Mouse (Mus musculus) cerebellum, adult 2 months (tissue): Measurements from ENCODE around the gene Asf1b. TPM values are rescaled to one million over a fixed set of nuclear protein-coding genes. Genes with fewer than 3 reads are reported as not detected.
A peak's percentile ranks its signal among the peaks of the same experiment; 100 is the strongest.
"Not testable (repeated sequence)": the region's sequence is repeated elsewhere in the genome, so short reads cannot be mapped to it uniquely, and the experiment has no call there.

Experiments used
- DNase-seq, 2 experiments: peaks; one replicate each; pipeline ENCODE4 v3.0.0; 2021
- H3K27ac ChIP-seq: fragments of 200-500 bp; 2 replicates; pipeline ENCODE4 v1.5.1; 2012; ENCODE audit warnings: low read length, control low read depth, inconsistent platforms; ENCODE audit not compliant: insufficient read depth
- H3K27me3 ChIP-seq: fragments of 200-500 bp; 2 replicates; pipeline ENCODE4 v1.6.1; 2012; ENCODE audit warnings: inconsistent platforms, mild to moderate bottlenecking, low read length, moderate library complexity; ENCODE audit not compliant: control insufficient read depth, insufficient read depth
- H3K4me1 ChIP-seq: fragments of 200-500 bp; 2 replicates; pipeline ENCODE4 v1.6.1; 2011; ENCODE audit warnings: low read length; ENCODE audit not compliant: control insufficient read depth, insufficient read depth
- H3K4me3 ChIP-seq: fragments of 200-500 bp; replicated peaks from 2 replicates; pipeline ENCODE3; 2011; ENCODE audit warnings: mild to moderate bottlenecking, low read depth, low read length, control low read depth; ENCODE audit not compliant: insufficient read depth
- CTCF ChIP-seq: fragments of 200-500 bp; IDR thresholded peaks from 2 replicates; pipeline ENCODE4 v1.5.1; 2011; ENCODE audit warnings: low read depth, mild to moderate bottlenecking, control low read depth, low read length, moderate library complexity, borderline replicate concordance; ENCODE audit not compliant: insufficient read depth
- POLR2A ChIP-seq: fragments of 200-500 bp; IDR thresholded peaks from 2 replicates; pipeline ENCODE4 v1.6.1; 2011; ENCODE audit warnings: low read length, control low read depth, borderline replicate concordance; ENCODE audit not compliant: insufficient read depth
- WGBS: fragments of 180-500 bp; shearing (Covaris S2); methylation state at CpG from one replicate; pipeline ENCODE4 v1.1.7; 2018; 5-methylcytosine and 5-hydroxymethylcytosine counted together
- polyA plus RNA-seq: library from polyadenylated mRNA; depleted of rRNA; stranded (reverse); fragments of >200 nt; gene quantifications from 2 replicates; pipeline ENCODE4 v1.2.3, GENCODE M21; 2012

Asf1b gene
- polyA plus RNA-seq, 1 experiment, result 2.5 TPM

- under 1% methylated on average over 30 of the region's 30 CpGs for WGBS
- H3K27me3 ChIP-seq, result no peaks in the 10 kb centered on the region
Measured at GRCm38 (mm10) chr8:84004533-84005201, 49.4 kb downstream of the Asf1b start.

GRCm38 (mm10) chr8:84005502-84005901, 50.2 kb downstream of the Asf1b start:
- not testable (repeated sequence) for H3K4me1 ChIP-seq, H3K27ac ChIP-seq, H3K4me3 ChIP-seq, DNase-seq, H3K27me3 ChIP-seq
- WGBS, result 93% methylated on average over 7 of the region's 7 CpGs

More at GRCm38 (mm10) chr8:84004533-84005201, 49.4 kb downstream of the Asf1b start:
- TF ChIP-seq CTCF (no peak; the same call in 1 of the 2 replicates), POLR2A (peak; percentile 67; the same call in 1 of the 2 replicates)
- H3K4me1 ChIP-seq, result peaks cover 4% of the 10 kb centered on the region
- peak overlapping the region; percentile 94 for H3K4me3 ChIP-seq
- DNase-seq, result peak; percentile 93 to 94
- peak overlapping the region; percentile 61 for H3K27ac ChIP-seq

GRCm38 (mm10) chr8:84008362-84008761, 53.1 kb downstream of the Asf1b start:
- 50% methylated on average over 7 of the region's 7 CpGs for WGBS
- DNase-seq, result no peak
- H3K27me3 ChIP-seq, result peaks cover 3% of the 10 kb centered on the region; the same call in 1 of the 2 replicates
- TF ChIP-seq CTCF (no peak), POLR2A (no peak)
- H3K4me1 ChIP-seq, result peaks cover 8% of the 10 kb centered on the region
- no peak overlapping the region for H3K4me3 ChIP-seq
- H3K27ac ChIP-seq, result no peak overlapping the region

- DNase-seq, result peak; percentile 81 to 87
- Histone ChIP-seq H3K27me3 (peaks cover 3% of the 10 kb centered on the region; the same call in 1 of the 2 replicates), H3K4me1 (peaks cover 8% of the 10 kb centered on the region; the same call in 1 of the 2 replicates), H3K27ac (no peak overlapping the region), H3K4me3 (no peak overlapping the region)
- TF ChIP-seq POLR2A (no peak), CTCF (peak; percentile 91)
- WGBS, result 1% methylated on average over 11 of the region's 11 CpGs
Measured at GRCm38 (mm10) chr8:84009876-84010275, 54.6 kb downstream of the Asf1b start.

- peaks cover 8% of the 10 kb centered on the region; the same call in 1 of the 2 replicates for H3K4me1 ChIP-seq
- peaks cover 3% of the 10 kb centered on the region; the same call in 1 of the 2 replicates for H3K27me3 ChIP-seq
- peak overlapping the region; percentile 23 for H3K4me3 ChIP-seq
- 3% methylated on average over 82 of the region's 83 CpGs for WGBS
- TF ChIP-seq CTCF, result peak; percentile 51; the same call in 1 of the 2 replicates
- TF ChIP-seq POLR2A, result no peak
- DNase-seq, result peak; percentile 73 to 77
- no peak overlapping the region for H3K27ac ChIP-seq
Measured at GRCm38 (mm10) chr8:84010625-84011611, 55.6 kb downstream of the Asf1b start.

- no peak for DNase-seq
- Histone ChIP-seq H3K4me1 (peaks cover 8% of the 10 kb centered on the region; the same call in 1 of the 2 replicates), H3K4me3 (peak within 1 kb of the TSS; percentile 23), H3K27ac (no peak within 1 kb of the TSS), H3K27me3 (peaks cover 3% of the 10 kb centered on the region; the same call in 1 of the 2 replicates)
- WGBS, result 2% methylated on average over 45 of the region's 45 CpGs
- TF ChIP-seq POLR2A, result no peak
- no peak for TF ChIP-seq CTCF
Measured at GRCm38 (mm10) chr8:84011705-84012498, 56.6 kb downstream of the Asf1b start, which contains the start of gene 2210011C24Rik. 2210011C24Rik (minus strand) TSS chr8:84012171.
